Comparison of ENCODE assay signal across 8 mouse cellular contexts in genomic region chr3:109122641-109123530, GRCm38 (mm10). TPM values are rescaled to one million over a fixed set of nuclear protein-coding genes. Genes with fewer than 3 reads are reported as not detected.
DNase-seq lines count a peak whose midpoint lies in the region; ATAC-seq and TF ChIP-seq lines count a peak whose summit lies in the region.

Gene Slc25a24 (plus strand): TSS chr3:109123149.

- TF ChIP-seq EP300 in liver, embryonic 14.5 days (IDR thresholded peaks at IDR 0.05; ENCODE audit: low read depth): no peak

- 2% methylated on average over 39 of the region's 49 CpGs for WGBS in intestine, postnatal 0 days
- WGBS in liver, embryonic 14.5 days (ENCODE audit: insufficient replicate concordance): under 1% methylated on average over 42 of the region's 49 CpGs
- 1% methylated on average over 40 of the region's 49 CpGs for WGBS in stomach, embryonic 16.5 days

- H3K9ac ChIP-seq in intestine, postnatal 0 days (ENCODE audit: low read depth, low read length): peak within 1 kb of the TSS; percentile 91
- peak within 1 kb of the TSS; percentile 60 for H3K9ac ChIP-seq in liver, embryonic 14.5 days (replicated peaks)
- peak within 1 kb of the TSS; percentile 91 for H3K9ac ChIP-seq in stomach, embryonic 16.5 days (ENCODE audit: low read length)

- no peaks in the 10 kb centered on the region for H3K9me3 ChIP-seq in intestine, postnatal 0 days (ENCODE audit: control insufficient read depth)
- H3K9me3 ChIP-seq in liver, embryonic 14.5 days (ENCODE audit: control insufficient read depth, low read length): no peaks in the 10 kb centered on the region
- H3K9me3 ChIP-seq in stomach, embryonic 16.5 days (replicated peaks; ENCODE audit: control insufficient read depth, low read length): no peaks in the 10 kb centered on the region

- no peaks in the 10 kb centered on the region for H3K36me3 ChIP-seq in intestine, postnatal 0 days (ENCODE audit: control insufficient read depth, insufficient read depth)
- no peaks in the 10 kb centered on the region for H3K36me3 ChIP-seq in liver, embryonic 14.5 days (replicated peaks; ENCODE audit: control insufficient read depth, insufficient read depth, low read depth)
- no peaks in the 10 kb centered on the region for H3K36me3 ChIP-seq in stomach, embryonic 16.5 days (ENCODE audit: control insufficient read depth, insufficient read depth, low read length)

- peak within 1 kb of the TSS; percentile 94 for H3K27ac ChIP-seq in intestine, postnatal 0 days (ENCODE audit: low read depth, low read length)
- no peak within 1 kb of the TSS for H3K27ac ChIP-seq in liver, embryonic 14.5 days
- H3K27ac ChIP-seq in stomach, embryonic 16.5 days (ENCODE audit: low read length): peak within 1 kb of the TSS; percentile 95

- H3K27me3 ChIP-seq in intestine, postnatal 0 days (replicated peaks; ENCODE audit: control insufficient read depth, insufficient read depth, low read length): no peaks in the 10 kb centered on the region
- H3K27me3 ChIP-seq in liver, embryonic 14.5 days (ENCODE audit: control insufficient read depth, insufficient read depth, low read length): no peaks in the 10 kb centered on the region
- no peaks in the 10 kb centered on the region for H3K27me3 ChIP-seq in stomach, embryonic 16.5 days (ENCODE audit: control insufficient read depth, insufficient read depth, low read length)

- DNase-seq in 3134 (ENCODE audit: extremely low read depth, insufficient read length, low spot score): peak; percentile 84
- peak; percentile 41 for DNase-seq in T-cell, adult 2 months (ENCODE audit: low spot score)
- peak; percentile 32 for DNase-seq in embryo, embryonic 11.5 days (ENCODE audit: low read depth, low spot score)
- peak; percentile 97 for DNase-seq in heart, adult 11 months
- DNase-seq in liver, embryonic 14.5 days (ENCODE audit: low read depth in 3 of 3, low spot score in 3 of 3): no peak
- DNase-seq in natural killer cell, adult 2 months (ENCODE audit: low spot score in 2 of 2): peak; percentile 35 to 52

- H3K4me1 ChIP-seq in intestine, postnatal 0 days (replicated peaks; ENCODE audit: control insufficient read depth, insufficient read depth, low read length): 0 out of 2 replicates have a peak, but pooled peaks cover 5% of the 10 kb centered on the region
- H3K4me1 ChIP-seq in liver, embryonic 14.5 days (replicated peaks; ENCODE audit: control insufficient read depth in 2 of 2, insufficient read depth in 2 of 2, low read length in 1 of 2): peaks cover 0 to 6% of the 10 kb centered on the region in 2 experiments; a peak in 2 of 4 replicates
- 0 out of 2 replicates have a peak, but pooled peaks cover 20% of the 10 kb centered on the region for H3K4me1 ChIP-seq in stomach, embryonic 16.5 days (ENCODE audit: control insufficient read depth, insufficient read depth, low read length)

- peak; percentile 89 for ATAC-seq in intestine, postnatal 0 days
- ATAC-seq in liver, embryonic 14.5 days (ENCODE audit: insufficient read depth): peak; percentile 84
- ATAC-seq in stomach, embryonic 16.5 days (ENCODE audit: insufficient read depth, low FRiP score): peak; percentile 93

- H3K4me2 ChIP-seq in intestine, postnatal 0 days (replicated peaks; ENCODE audit: low read depth): peak within 1 kb of the TSS; percentile 89
- H3K4me2 ChIP-seq in liver, embryonic 14.5 days (ENCODE audit: low read depth): peak within 1 kb of the TSS; percentile 81
- H3K4me2 ChIP-seq in stomach, embryonic 16.5 days (ENCODE audit: low read depth, low read length): peak within 1 kb of the TSS; percentile 70

- TF ChIP-seq CTCF in intestine, postnatal 0 days (IDR thresholded peaks at IDR 0.05; ENCODE audit: low read depth): no peak
- no peak for TF ChIP-seq CTCF in liver, embryonic 14.5 days (IDR thresholded peaks at IDR 0.05; ENCODE audit: low read depth)

- peak within 1 kb of the TSS; percentile 89 for H3K4me3 ChIP-seq in intestine, postnatal 0 days (ENCODE audit: low read depth, low read length)
- peak within 1 kb of the TSS; percentile 61 to 66 for H3K4me3 ChIP-seq in liver, embryonic 14.5 days (ENCODE audit: insufficient read depth in 1 of 2, low read depth in 2 of 2, low read length in 2 of 2)
- peak within 1 kb of the TSS; percentile 73 for H3K4me3 ChIP-seq in stomach, embryonic 16.5 days (replicated peaks; ENCODE audit: low read length)

RNA-seq across cellular contexts. Expression of gene Slc25a24, which starts in this region (rescaled TPM):
- polyA plus RNA-seq in intestine, postnatal 0 days (2015; fragmentation: Nextera tagmentation; extraction: Ambion mirVana): 18.7 and 20.9 TPM in 2 replicates
- polyA plus RNA-seq in liver, embryonic 14.5 days (2012; rRNA removed): 1.6 and 2.2 TPM in 2 replicates
- polyA plus RNA-seq in liver, embryonic 14.5 days (2014; fragmentation: Nextera tagmentation; extraction: Ambion mirVana): 3.7 and 3.9 TPM in 2 replicates
- 45.2 and 48.3 TPM in 2 replicates for polyA plus RNA-seq in stomach, embryonic 16.5 days (2015; fragmentation: Nextera tagmentation; extraction: Ambion mirVana)

Comparison
In these comparisons a context has a peak if more than half of its experiments do, and no peak if none do; other contexts are left out.
1. DNase-seq: peak in 3134 (single experiment), T-cell, adult 2 months (single experiment), embryo, embryonic 11.5 days (single experiment), heart, adult 11 months (single experiment) and natural killer cell, adult 2 months (2 of 2); none in liver, embryonic 14.5 days (0 of 3).
2. Peak in every context shown above with its lines, with median percentiles within 50 percentile points of each other: ATAC-seq, H3K4me2 ChIP-seq, H3K4me3 ChIP-seq and H3K9ac ChIP-seq.